Mouse (Mus musculus): ENCODE measurements at regions not wholly inside any gene's neighbourhood (a gene's known extent, or its start where the extent isn't known, plus 50 kb on each side); places are given as distances from the start of the nearest gene placed in this dataset.
A peak's percentile ranks its signal among the peaks of the same experiment; 100 is the strongest.

- DNase-seq (ENCODE audit: low spot score in 2 of 2) = no peak
These were observed 58.7 kb upstream of the Pmepa1 start for GRCm38 (mm10) chr2:173334856-173335595.

GRCm38 (mm10) chr2:173335859-173336258 is 59.5 kb upstream of the Pmepa1 start:
- peak in 1 of 2 experiments; percentile 48 for DNase-seq (ENCODE audit: low spot score in 2 of 2)

GRCm38 (mm10) chr2:173337666-173338065 is 61.3 kb upstream of the Pmepa1 start:
- peak in 1 of 2 experiments; percentile 45 for DNase-seq (ENCODE audit: low spot score in 2 of 2)

GRCm38 (mm10) chr2:173338671-173339070 is 62.3 kb upstream of the Pmepa1 start:
- no peak for DNase-seq (ENCODE audit: low spot score in 2 of 2)

GRCm38 (mm10) chr2:173339211-173339610 is 62.9 kb upstream of the Pmepa1 start:
- DNase-seq (ENCODE audit: low spot score in 2 of 2) = no peak

GRCm38 (mm10) chr2:173340044-173340601 is 63.8 kb upstream of the Pmepa1 start:
- no peak for DNase-seq (ENCODE audit: low spot score in 2 of 2)

- no peak for DNase-seq (ENCODE audit: low spot score in 2 of 2)
These were observed 66.4 kb upstream of the Pmepa1 start for GRCm38 (mm10) chr2:173342605-173343260.

GRCm38 (mm10) chr2:173343665-173344064 is 67.3 kb upstream of the Pmepa1 start:
- no peak for DNase-seq (ENCODE audit: low spot score in 2 of 2)

GRCm38 (mm10) chr2:173344221-173344620 is 67.9 kb upstream of the Pmepa1 start:
- DNase-seq (ENCODE audit: low spot score in 2 of 2) = no peak

- peak; percentile 58 to 64 for DNase-seq (ENCODE audit: low spot score in 2 of 2)
These were observed 71.0 kb upstream of the Pmepa1 start for GRCm38 (mm10) chr2:173347341-173347740.

- DNase-seq (ENCODE audit: low spot score in 2 of 2) = no peak
These were observed 72.4 kb upstream of the Pmepa1 start for GRCm38 (mm10) chr2:173348757-173349156.

- DNase-seq (ENCODE audit: low spot score in 2 of 2) = no peak
These were observed 73.2 kb upstream of the Pmepa1 start for GRCm38 (mm10) chr2:173349510-173349909.

- no peak for DNase-seq (ENCODE audit: low spot score in 2 of 2)
These were observed 73.6 kb upstream of the Pmepa1 start for GRCm38 (mm10) chr2:173349910-173350309.

GRCm38 (mm10) chr2:173350405-173350804 is 74.1 kb upstream of the Pmepa1 start:
- DNase-seq (ENCODE audit: low spot score in 2 of 2) = no peak

GRCm38 (mm10) chr2:173350831-173351230 is 74.5 kb upstream of the Pmepa1 start:
- no peak for DNase-seq (ENCODE audit: low spot score in 2 of 2)

GRCm38 (mm10) chr2:173351831-173352755 is 75.8 kb upstream of the Pmepa1 start:
- peak in 1 of 2 experiments; percentile 30 for DNase-seq (ENCODE audit: low spot score in 2 of 2)

GRCm38 (mm10) chr2:173352756-173353139 is 76.4 kb upstream of the Pmepa1 start:
- DNase-seq (ENCODE audit: low spot score in 2 of 2) = no peak

GRCm38 (mm10) chr2:173353435-173354241 is 77.3 kb upstream of the Pmepa1 start:
- no peak for DNase-seq (ENCODE audit: low spot score in 2 of 2)

- no peak for DNase-seq (ENCODE audit: low spot score in 2 of 2)
These were observed 80.5 kb upstream of the Pmepa1 start for GRCm38 (mm10) chr2:173356786-173357185.

GRCm38 (mm10) chr2:173365441-173366166 is 89.3 kb upstream of the Pmepa1 start:
- no peak for DNase-seq (ENCODE audit: low spot score in 2 of 2)
